Mouse (Mus musculus): Measurements from ENCODE around the gene Med27.

Gene Med27

GRCm38 (mm10) chr2:29438530-29438862 lies 91.9 kb downstream of the Med27 start:
- DNase-seq = no peak

GRCm38 (mm10) chr2:29438986-29439385 lies 92.4 kb downstream of the Med27 start:
- DNase-seq = no peak

- no peak for DNase-seq
Measured at GRCm38 (mm10) chr2:29439396-29439795, 92.8 kb downstream of the Med27 start.

- no peak for DNase-seq
Measured at GRCm38 (mm10) chr2:29439857-29440502, 93.4 kb downstream of the Med27 start.

GRCm38 (mm10) chr2:29442275-29442674 lies 95.7 kb downstream of the Med27 start:
- DNase-seq = no peak

- no peak for DNase-seq
Measured at GRCm38 (mm10) chr2:29443626-29444217, 97.1 kb downstream of the Med27 start.

GRCm38 (mm10) chr2:29448476-29449002 lies 101.9 kb downstream of the Med27 start:
- DNase-seq = no peak

- DNase-seq = no peak
Measured at GRCm38 (mm10) chr2:29451368-29451999, 104.9 kb downstream of the Med27 start.

- no peak for DNase-seq
Measured at GRCm38 (mm10) chr2:29453376-29453775, 106.8 kb downstream of the Med27 start.

GRCm38 (mm10) chr2:29456631-29457320 lies 110.2 kb downstream of the Med27 start:
- DNase-seq = no peak

GRCm38 (mm10) chr2:29457677-29458076 lies 111.1 kb downstream of the Med27 start:
- DNase-seq = peak; percentile 11

- no peak for DNase-seq
Measured at GRCm38 (mm10) chr2:29458346-29458950, 111.8 kb downstream of the Med27 start.

- DNase-seq = no peak
Measured at GRCm38 (mm10) chr2:29459648-29460047, 113.0 kb downstream of the Med27 start.

- DNase-seq = no peak
Measured at GRCm38 (mm10) chr2:29461841-29462240, 115.2 kb downstream of the Med27 start.

- DNase-seq = no peak
Measured at GRCm38 (mm10) chr2:29463039-29463585, 116.5 kb downstream of the Med27 start.

GRCm38 (mm10) chr2:29464851-29465648 lies 118.4 kb downstream of the Med27 start:
- no peak for DNase-seq

GRCm38 (mm10) chr2:29465649-29466137 lies 119.1 kb downstream of the Med27 start:
- no peak for DNase-seq

GRCm38 (mm10) chr2:29466396-29466795 lies 119.8 kb downstream of the Med27 start:
- DNase-seq = no peak

- no peak for DNase-seq
Measured at GRCm38 (mm10) chr2:29468517-29468936, 121.9 kb downstream of the Med27 start.

- no peak for DNase-seq
Measured at GRCm38 (mm10) chr2:29472952-29473437, 126.4 kb downstream of the Med27 start.

GRCm38 (mm10) chr2:29473907-29474306 lies 127.3 kb downstream of the Med27 start:
- no peak for DNase-seq

- no peak for DNase-seq
Measured at GRCm38 (mm10) chr2:29476702-29477101, 130.1 kb downstream of the Med27 start.

Measured in thymus, postnatal 25 days (tissue).